Mouse (Mus musculus): ENCODE measurements around the gene Sorbs1.

DNA sequence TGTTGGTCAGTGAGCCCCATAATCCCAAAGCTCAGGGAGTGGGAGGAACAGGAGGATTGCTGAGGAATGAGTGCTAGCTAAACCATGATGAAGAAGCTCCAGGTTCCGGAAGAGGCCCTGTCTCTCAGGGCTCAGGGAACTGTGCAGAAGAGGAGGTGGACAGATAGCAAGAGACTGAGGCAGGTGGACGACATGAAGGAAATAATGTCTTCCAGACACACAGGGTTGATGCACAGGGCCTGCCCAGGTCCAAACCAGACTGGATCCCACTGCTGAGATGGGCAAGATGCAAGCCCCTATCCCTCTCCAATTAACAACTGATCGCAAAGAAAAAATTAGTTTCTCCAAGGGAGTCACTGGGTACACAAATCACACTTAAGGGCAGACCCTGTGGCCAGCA, 258.8 kb downstream of the Sorbs1 start:
- TF ChIP-seq ZNF384 (IDR thresholded peaks at IDR 0.05; ENCODE audit: low read depth, low read length) (no peak), CHD2 (IDR thresholded peaks at IDR 0.05; ENCODE audit: low read depth, low read length) (no peak), ZC3H11A (IDR thresholded peaks at IDR 0.05; ENCODE audit: borderline replicate concordance, low read depth, low read length) (no peak), MAFK (IDR thresholded peaks at IDR 0.05; ENCODE audit: insufficient read depth, low read depth, low read length) (no peak)

Measured in ES-E14 (cell line).